19 mouse cellular contexts compared by ENCODE assay signal in genomic region chr4:91094382-91094781, GRCm38 (mm10).
"Had no signal": no experiment of that assay in that cellular context is flagged by ENCODE, and none has a peak within 500 bp of the region (broad histone marks: within the 10 kb centered on the region; RNA-seq: fewer than 3 reads in every experiment).

No protein-coding gene starts in this region.

- H3K9me3 ChIP-seq: liver, embryonic 15.5 days; lung, embryonic 15.5 days; midbrain, embryonic 13.5 days; midbrain, embryonic 15.5 days; neural tube, embryonic 12.5 days; stomach, embryonic 15.5 days had no signal

- ATAC-seq: liver, postnatal 0 days; lung, postnatal 0 days; midbrain, embryonic 13.5 days; midbrain, embryonic 15.5 days had no signal

- H3K27me3 ChIP-seq: liver, embryonic 15.5 days; lung, embryonic 15.5 days; megakaryocyte, embryonic 14.5 days; midbrain, embryonic 13.5 days; midbrain, embryonic 15.5 days; neural tube, embryonic 12.5 days; stomach, embryonic 15.5 days had no signal

- H3K4me3 ChIP-seq: liver, embryonic 15.5 days; lung, embryonic 15.5 days; megakaryocyte, embryonic 14.5 days; midbrain, embryonic 13.5 days; midbrain, embryonic 15.5 days; neural tube, embryonic 12.5 days; stomach, embryonic 15.5 days had no signal

- H3K9ac ChIP-seq: liver, embryonic 15.5 days; liver, postnatal 0 days; lung, embryonic 15.5 days; midbrain, embryonic 13.5 days; midbrain, embryonic 15.5 days; neural tube, embryonic 12.5 days; stomach, embryonic 15.5 days had no signal

- H3K36me3 ChIP-seq: liver, embryonic 15.5 days; lung, embryonic 15.5 days; midbrain, embryonic 13.5 days; midbrain, embryonic 15.5 days; neural tube, embryonic 12.5 days; stomach, embryonic 15.5 days had no signal

- H3K4me1 ChIP-seq: liver, embryonic 15.5 days; lung, embryonic 15.5 days; megakaryocyte, embryonic 14.5 days; neural tube, embryonic 12.5 days; stomach, embryonic 15.5 days had no signal

- H3K27ac ChIP-seq: liver, embryonic 15.5 days; lung, embryonic 15.5 days; macrophage; midbrain, embryonic 13.5 days; midbrain, embryonic 15.5 days; neural tube, embryonic 12.5 days; stomach, embryonic 15.5 days; stomach, postnatal 0 days had no signal

- H3K4me2 ChIP-seq: liver, embryonic 15.5 days; lung, embryonic 15.5 days; midbrain, embryonic 11.5 days; midbrain, embryonic 13.5 days; midbrain, embryonic 15.5 days; neural tube, embryonic 12.5 days; stomach, embryonic 15.5 days had no signal

- DNase-seq: liver, postnatal 0 days; lung, adult 2 months; lung, postnatal 14 days; lung, postnatal 36 days; right cerebral cortex, postnatal 25 days; thymus, adult 18-20 months; thymus, postnatal 14 days; thymus, postnatal 36 days had no signal
